Mouse (Mus musculus): ENCODE data around the gene Ccdc113. TPM values are rescaled to one million over a fixed set of nuclear protein-coding genes. Genes with fewer than 3 reads are reported as not detected.
A peak's percentile ranks its signal among the peaks of the same experiment; 100 is the strongest.

Gene Ccdc113
- total RNA-seq, 2 experiments from 2014 or later, result 1.6 to 1.8 TPM

- DNase-seq (ENCODE audit: low spot score in 2 of 2), result no peak
Measured at GRCm38 (mm10) chr8:95532206-95532605, 1.7 kb upstream of the Ccdc113 start.

- peak in 1 of 2 experiments; percentile 44 for DNase-seq (ENCODE audit: low spot score in 2 of 2)
Measured at GRCm38 (mm10) chr8:95539487-95539886, 5.6 kb downstream of the Ccdc113 start.

- no peak for DNase-seq (ENCODE audit: low spot score in 2 of 2)
Measured at GRCm38 (mm10) chr8:95542191-95542590, 8.3 kb downstream of the Ccdc113 start.

- no peak for DNase-seq (ENCODE audit: low spot score in 2 of 2)
Measured at GRCm38 (mm10) chr8:95543065-95543464, 9.2 kb downstream of the Ccdc113 start.

GRCm38 (mm10) chr8:95545815-95546214 is 11.9 kb downstream of the Ccdc113 start:
- DNase-seq (ENCODE audit: low spot score in 2 of 2), result no peak

- DNase-seq (ENCODE audit: low spot score in 2 of 2), result no peak
Measured at GRCm38 (mm10) chr8:95546986-95547385, 13.1 kb downstream of the Ccdc113 start.

GRCm38 (mm10) chr8:95547931-95548330 is 14.0 kb downstream of the Ccdc113 start:
- no peak for DNase-seq (ENCODE audit: low spot score in 2 of 2)

- DNase-seq (ENCODE audit: low spot score in 2 of 2), result peak in 1 of 2 experiments; percentile 18
Measured at GRCm38 (mm10) chr8:95549871-95550829, 16.3 kb downstream of the Ccdc113 start.

GRCm38 (mm10) chr8:95551577-95551976 is 17.7 kb downstream of the Ccdc113 start:
- DNase-seq (ENCODE audit: low spot score in 2 of 2), result no peak

GRCm38 (mm10) chr8:95555963-95556362 is 22.1 kb downstream of the Ccdc113 start:
- DNase-seq (ENCODE audit: low spot score in 2 of 2), result no peak

GRCm38 (mm10) chr8:95566217-95566616 is 32.3 kb downstream of the Ccdc113 start:
- no peak for DNase-seq (ENCODE audit: low spot score in 2 of 2)

GRCm38 (mm10) chr8:95566809-95567208 is 32.9 kb downstream of the Ccdc113 start:
- DNase-seq (ENCODE audit: low spot score in 2 of 2), result no peak

GRCm38 (mm10) chr8:95573146-95573545 is 39.3 kb downstream of the Ccdc113 start:
- no peak for DNase-seq (ENCODE audit: low spot score in 2 of 2)

- no peak for DNase-seq (ENCODE audit: low spot score in 2 of 2)
Measured at GRCm38 (mm10) chr8:95576240-95576639, 42.4 kb downstream of the Ccdc113 start, which contains the start of gene Prss54. Gene Prss54, minus strand, starts transcription at chr8:95576340.

GRCm38 (mm10) chr8:95587339-95587738 is 53.5 kb downstream of the Ccdc113 start:
- DNase-seq (ENCODE audit: low spot score in 2 of 2), result no peak

- DNase-seq (ENCODE audit: low spot score in 2 of 2), result no peak
Measured at GRCm38 (mm10) chr8:95589282-95589681, 55.4 kb downstream of the Ccdc113 start.

GRCm38 (mm10) chr8:95590539-95590938 is 56.7 kb downstream of the Ccdc113 start:
- DNase-seq (ENCODE audit: low spot score in 2 of 2), result no peak

- no peak for DNase-seq (ENCODE audit: low spot score in 2 of 2)
Measured at GRCm38 (mm10) chr8:95592131-95592780, 58.4 kb downstream of the Ccdc113 start.

GRCm38 (mm10) chr8:95593439-95594393 is 59.8 kb downstream of the Ccdc113 start:
- DNase-seq (ENCODE audit: low spot score in 2 of 2), result no peak

GRCm38 (mm10) chr8:95595131-95595530 is 61.2 kb downstream of the Ccdc113 start:
- no peak for DNase-seq (ENCODE audit: low spot score in 2 of 2)

- no peak for DNase-seq (ENCODE audit: low spot score in 2 of 2)
Measured at GRCm38 (mm10) chr8:95596841-95597241, 63.0 kb downstream of the Ccdc113 start.

Data from layer of hippocampus, adult 18-20 months (tissue).